13 mouse cellular contexts compared by ENCODE assay signal in genomic region chr3:57288944-57289491, GRCm38 (mm10). TPM values are rescaled to one million over a fixed set of nuclear protein-coding genes. Genes with fewer than 3 reads are reported as not detected.
DNase-seq lines count a peak whose midpoint lies in the region; ATAC-seq and TF ChIP-seq lines count a peak whose summit lies in the region.
"Had no signal": no experiment of that assay in that cellular context is flagged by ENCODE, and none has a peak within 500 bp of the region (broad histone marks: within the 10 kb centered on the region; RNA-seq: fewer than 3 reads in every experiment).

No protein-coding gene starts in this region.

- no peaks in the 10 kb centered on the region for H3K9me3 ChIP-seq in heart, embryonic 16.5 days (replicated peaks; ENCODE audit: control insufficient read depth, low read length)
- H3K9me3 ChIP-seq in stomach, embryonic 16.5 days (replicated peaks; ENCODE audit: control insufficient read depth, low read length), result no peaks in the 10 kb centered on the region
- H3K9me3 ChIP-seq: forebrain, embryonic 15.5 days; liver, embryonic 13.5 days; midbrain, embryonic 15.5 days had no signal

- H3K27me3 ChIP-seq in spleen, adult 2 months (ENCODE audit: control insufficient read depth, insufficient read depth, low read length), result no peaks in the 10 kb centered on the region
- no peaks in the 10 kb centered on the region for H3K27me3 ChIP-seq in heart, embryonic 16.5 days (ENCODE audit: control insufficient read depth, insufficient read depth, low read length)
- no peaks in the 10 kb centered on the region for H3K27me3 ChIP-seq in stomach, embryonic 16.5 days (ENCODE audit: control insufficient read depth, insufficient read depth, low read length)
- H3K27me3 ChIP-seq: forebrain, embryonic 15.5 days; liver, embryonic 13.5 days; midbrain, embryonic 15.5 days had no signal

- no peak overlapping the region for H3K4me3 ChIP-seq in spleen, adult 2 months (ENCODE audit: extremely low read depth, insufficient read depth, insufficient read length)
- no peak overlapping the region for H3K4me3 ChIP-seq in heart, embryonic 16.5 days (ENCODE audit: low read length)
- H3K4me3 ChIP-seq in stomach, embryonic 16.5 days (replicated peaks; ENCODE audit: low read length), result no peak overlapping the region
- H3K4me3 ChIP-seq: forebrain, embryonic 15.5 days; liver, embryonic 13.5 days; midbrain, embryonic 15.5 days had no signal

- no peak overlapping the region for H3K9ac ChIP-seq in heart, embryonic 16.5 days (ENCODE audit: low read length)
- no peak overlapping the region for H3K9ac ChIP-seq in stomach, embryonic 16.5 days (ENCODE audit: low read length)
- H3K9ac ChIP-seq: forebrain, embryonic 15.5 days; liver, embryonic 13.5 days; midbrain, embryonic 15.5 days had no signal

- H3K4me2 ChIP-seq in heart, embryonic 16.5 days (ENCODE audit: low read depth, low read length), result no peak overlapping the region; the same call in 1 of the 2 replicates
- H3K4me2 ChIP-seq in stomach, embryonic 16.5 days (ENCODE audit: low read depth, low read length), result no peak overlapping the region
- H3K4me2 ChIP-seq: forebrain, embryonic 15.5 days; liver, embryonic 13.5 days; midbrain, embryonic 15.5 days had no signal

- H3K27ac ChIP-seq in spleen, adult 2 months (ENCODE audit: insufficient read depth, low read length), result peak overlapping the region; percentile 52
- H3K27ac ChIP-seq in heart, embryonic 16.5 days (ENCODE audit: low read length), result peak overlapping the region; percentile 86
- peak overlapping the region; percentile 55; the same call in 1 of the 2 replicates for H3K27ac ChIP-seq in stomach, embryonic 16.5 days (ENCODE audit: low read length)
- H3K27ac ChIP-seq: forebrain, embryonic 15.5 days; liver, embryonic 13.5 days; midbrain, embryonic 15.5 days had no signal

- peak; percentile 66 for DNase-seq in kidney, adult 9 months
- no peak for DNase-seq in kidney, postnatal 4 days
- DNase-seq in spleen, adult 2 months (ENCODE audit: low read depth in 1 of 2, low spot score in 2 of 2), result no peak
- DNase-seq in spleen, postnatal 4 days (ENCODE audit: low spot score in 2 of 2), result no peak
- no peak for DNase-seq in embryo, embryonic 9.5 days (ENCODE audit: extremely low spot score)
- DNase-seq: liver, embryonic 13.5 days; thymus, adult 2 months had no signal

- no peak for TF ChIP-seq CTCF in spleen, adult 2 months (IDR thresholded peaks at IDR 0.05; ENCODE audit: extremely low read depth, insufficient read depth, insufficient read length, insufficient replicate concordance)

- H3K36me3 ChIP-seq in spleen, adult 2 months (ENCODE audit: control insufficient read depth, insufficient read depth, low read length), result no peaks in the 10 kb centered on the region
- H3K36me3 ChIP-seq in heart, embryonic 16.5 days (ENCODE audit: control insufficient read depth, insufficient read depth), result no peaks in the 10 kb centered on the region
- no peaks in the 10 kb centered on the region for H3K36me3 ChIP-seq in stomach, embryonic 16.5 days (ENCODE audit: control insufficient read depth, insufficient read depth, low read length)
- H3K36me3 ChIP-seq: forebrain, embryonic 15.5 days; liver, embryonic 13.5 days; midbrain, embryonic 15.5 days had no signal

- H3K4me1 ChIP-seq in spleen, adult 2 months (ENCODE audit: control insufficient read depth, insufficient read depth, insufficient read length), result no peaks in the 10 kb centered on the region
- H3K4me1 ChIP-seq in heart, embryonic 16.5 days (ENCODE audit: control insufficient read depth, insufficient read depth, low read length), result peaks cover 5% of the 10 kb centered on the region; the same call in 1 of the 2 replicates
- H3K4me1 ChIP-seq in stomach, embryonic 16.5 days (ENCODE audit: control insufficient read depth, insufficient read depth, low read length), result no peaks in the 10 kb centered on the region
- H3K4me1 ChIP-seq: forebrain, embryonic 15.5 days; midbrain, embryonic 15.5 days had no signal

- WGBS in spleen, adult 2 months, result 85% methylated on average over 1 of the region's 1 CpGs
- WGBS in heart, embryonic 16.5 days, result 59% methylated on average over 1 of the region's 1 CpGs
- WGBS in stomach, embryonic 16.5 days, result 81% methylated on average over 1 of the region's 1 CpGs

- no peak for TF ChIP-seq POLR2A in spleen, adult 2 months (IDR thresholded peaks at IDR 0.05; ENCODE audit: low read depth, low read length)

- ATAC-seq in heart, embryonic 16.5 days (replicated peaks; ENCODE audit: extremely low read depth, insufficient read depth, low FRiP score), result no peak
- ATAC-seq in stomach, embryonic 16.5 days (ENCODE audit: insufficient read depth, low FRiP score), result no peak
- ATAC-seq in erythroid progenitor cell, adult 5-6 weeks (replicated peaks; ENCODE audit: low FRiP score, poor library complexity, severe bottlenecking), result no peak
- ATAC-seq: forebrain, embryonic 15.5 days; midbrain, embryonic 15.5 days had no signal

RNA-seq across cellular contexts. Expression of gene Tm4sf1, which starts 12.8 kb away (rescaled TPM):
- 22.5 and 24.5 TPM in 2 replicates for polyA plus RNA-seq in spleen, adult 2 months (2012; rRNA removed)
- polyA plus RNA-seq in heart, embryonic 16.5 days (2015; fragmentation: Nextera tagmentation; extraction: Ambion mirVana), result 272 and 299 TPM in 2 replicates
- 59.7 and 66.7 TPM in 2 replicates for polyA plus RNA-seq in stomach, embryonic 16.5 days (2015; fragmentation: Nextera tagmentation; extraction: Ambion mirVana)
- not detected in 2 replicates for total RNA-seq in erythroid progenitor cell, adult 5-6 weeks (2015; ENCODE audit: low replicate concordance)
- total RNA-seq in erythroid progenitor cell, adult 5-6 weeks (2017; ENCODE audit: low replicate concordance), result not detected in 2 replicates
- total RNA-seq: common myeloid progenitor, adult 5-6 weeks had no signal
